Mouse (Mus musculus) heart, adult 2 months (tissue): Measurements from ENCODE around the gene Oscp1. TPM values are rescaled to one million over a fixed set of nuclear protein-coding genes. Genes with fewer than 3 reads are reported as not detected.

ENCODE experiments used
- DNase-seq, 2 experiments: peaks; one replicate each; pipeline ENCODE4 v3.0.0; 2021
- H3K27ac ChIP-seq: fragments of 200-600 bp; 2 replicates; pipeline ENCODE4 v1.8.1; 2022
- H3K27me3 ChIP-seq: fragments of 200-500 bp; 2 replicates; pipeline ENCODE4 v1.6.1; 2012; ENCODE audit warnings: mild to moderate bottlenecking, low read length, inconsistent platforms, mixed read lengths; ENCODE audit not compliant: control insufficient read depth, insufficient read depth
- H3K36me3 ChIP-seq: fragments of 200-500 bp; 2 replicates; pipeline ENCODE4 v1.6.1; 2012; ENCODE audit warnings: low read length, inconsistent platforms; ENCODE audit not compliant: control insufficient read depth, insufficient read depth
- H3K4me1 ChIP-seq: fragments of 200-500 bp; 2 replicates; pipeline ENCODE4 v1.6.1; 2011; ENCODE audit warnings: low read length; ENCODE audit not compliant: control insufficient read depth, insufficient read depth
- H3K4me3 ChIP-seq: fragments of 200-600 bp; 2 replicates; pipeline ENCODE4 v1.8.1; 2022
- H3K79me2 ChIP-seq: fragments of 200-500 bp; replicated peaks from 2 replicates; pipeline ENCODE4 v1.6.1; 2012; ENCODE audit warnings: mild to moderate bottlenecking, inconsistent platforms, low read length, moderate library complexity, mixed read lengths; ENCODE audit not compliant: control insufficient read depth, insufficient read depth
- H3K9ac ChIP-seq: fragments of 200-500 bp; 2 replicates; pipeline ENCODE4 v1.6.1; 2012; ENCODE audit warnings: low read depth, mild to moderate bottlenecking, control low read depth, inconsistent platforms, low read length, mixed read lengths
- CTCF ChIP-seq: fragments of 200-600 bp; IDR thresholded peaks from 2 replicates; pipeline ENCODE4 v1.8.1; 2022; ENCODE audit warnings: antibody characterized with exemption, mild to moderate bottlenecking, moderate library complexity
- EP300 ChIP-seq: fragments of 200-500 bp; IDR thresholded peaks from 2 replicates; pipeline ENCODE4 v1.6.1; 2011; ENCODE audit warnings: low read depth, low read length, control low read depth; ENCODE audit not compliant: insufficient read depth
- POLR2A ChIP-seq: fragments of 200-500 bp; IDR thresholded peaks from 2 replicates; pipeline ENCODE4 v1.6.1; 2011; ENCODE audit warnings: mild to moderate bottlenecking, low read depth, low read length, control low read depth; ENCODE audit not compliant: insufficient read depth
- WGBS: fragments of 180-500 bp; shearing (Covaris S2); methylation state at CpG from one replicate; pipeline ENCODE4 v1.1.7; 2018; 5-methylcytosine and 5-hydroxymethylcytosine counted together
- intact Hi-C: fragments of 180-260 bp; cut with DNase I; formaldehyde crosslinking; loops from one replicate; pipeline ENCODE4 v1.15.1; 2025
- polyA plus RNA-seq: library from polyadenylated mRNA; depleted of rRNA; stranded (reverse); fragments of >200 nt; gene quantifications from 2 replicates; pipeline ENCODE4 v1.2.3, GENCODE M21; 2012
- total RNA-seq, 2 experiments: library from RNA; stranded (reverse); gene quantifications; 2 replicates each; pipeline ENCODE4 v1.2.3; 2021

The Oscp1 gene
- total and polyA plus RNA-seq, 3 experiments = 1.00 to 2.8 (median 1.6) TPM

DNA sequence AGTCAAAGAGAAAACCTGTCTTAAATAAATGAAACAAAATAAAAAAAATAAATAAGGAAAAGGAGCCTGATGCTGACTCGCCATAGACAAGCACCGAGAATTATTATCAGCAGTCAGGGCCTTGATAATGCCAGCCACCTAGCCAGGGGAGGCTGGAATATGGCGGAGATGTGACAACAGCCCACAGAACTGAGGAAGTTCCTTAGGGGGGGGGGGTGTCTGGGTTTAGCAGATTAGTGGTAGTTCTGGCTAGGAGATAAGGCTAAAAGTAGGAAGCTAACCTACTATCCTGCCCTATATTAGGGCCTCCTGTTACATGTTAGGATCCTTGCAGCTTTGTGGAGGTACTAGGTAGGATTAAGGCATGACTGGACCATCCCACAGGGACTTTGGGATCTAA, 30.4 kb upstream of the Oscp1 start:
- no peak for DNase-seq
- no peak for TF ChIP-seq POLR2A
- TF ChIP-seq CTCF = no peak
- no peak for TF ChIP-seq EP300
- WGBS = 34% methylated on average over 3 of the region's 3 CpGs
- H3K36me3 ChIP-seq = no peaks in the 10 kb centered on the region
- no peaks in the 10 kb centered on the region for H3K4me1 ChIP-seq
- H3K27ac ChIP-seq = no peak overlapping the region
- H3K27me3 ChIP-seq = no peaks in the 10 kb centered on the region; the same call in 1 of the 2 replicates
- intact Hi-C loops = no loop called here
- H3K4me3 ChIP-seq = no peak overlapping the region
- no peaks in the 10 kb centered on the region for H3K79me2 ChIP-seq
- H3K9ac ChIP-seq = no peak overlapping the region

DNA sequence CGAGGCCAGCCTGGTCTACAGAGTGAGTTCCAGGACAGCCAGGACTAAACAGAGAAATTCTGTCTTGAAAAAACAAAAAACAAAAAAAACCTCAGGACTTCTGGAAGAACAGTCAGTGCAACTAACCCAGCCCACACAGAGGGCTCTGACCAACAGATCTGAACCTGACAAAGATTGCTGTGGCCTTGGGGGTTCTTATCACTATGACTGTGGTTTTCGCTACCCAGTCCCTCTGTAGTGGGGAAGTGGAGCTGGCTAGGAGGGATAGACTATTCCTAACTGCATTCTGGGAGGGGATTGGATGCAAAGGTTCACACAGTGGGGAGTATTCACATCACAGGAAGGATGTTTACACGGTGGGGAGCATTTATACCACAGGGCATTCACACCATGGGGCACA, 29.3 kb upstream of the Oscp1 start:
- H3K9ac ChIP-seq = no peak overlapping the region
- H3K27ac ChIP-seq = no peak overlapping the region
- no peaks in the 10 kb centered on the region for H3K4me1 ChIP-seq
- no peaks in the 10 kb centered on the region; the same call in 1 of the 2 replicates for H3K27me3 ChIP-seq
- no peaks in the 10 kb centered on the region for H3K36me3 ChIP-seq
- H3K4me3 ChIP-seq = no peak overlapping the region
- TF ChIP-seq EP300 (no peak), CTCF (no peak), POLR2A (no peak)
- intact Hi-C loops = no loop called here
- WGBS = 60% methylated on average over 3 of the region's 3 CpGs
- H3K79me2 ChIP-seq = no peaks in the 10 kb centered on the region
- DNase-seq = no peak

DNA sequence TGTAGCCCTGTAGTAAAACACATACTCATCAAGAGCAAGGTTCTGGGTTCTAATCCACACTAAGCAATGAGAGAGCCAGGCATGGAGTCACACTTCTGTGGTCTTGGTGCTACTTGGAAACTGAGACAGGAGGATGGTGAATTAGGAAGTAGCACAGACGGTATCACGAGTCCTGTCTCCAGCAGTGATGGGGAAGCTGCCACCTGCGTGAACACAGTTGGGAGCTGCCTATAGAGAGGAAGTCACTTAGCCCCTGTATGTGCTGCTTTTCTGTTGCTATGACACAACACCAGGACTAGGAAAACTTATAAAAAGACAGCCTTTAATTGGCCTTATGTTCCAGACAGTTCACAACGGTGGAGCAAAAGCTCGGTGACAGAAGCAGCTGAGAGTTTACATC, 27.7 kb upstream of the Oscp1 start:
- intact Hi-C loops = no loop called here
- H3K9ac ChIP-seq = no peak overlapping the region
- no peak overlapping the region for H3K4me3 ChIP-seq
- no peaks in the 10 kb centered on the region for H3K36me3 ChIP-seq
- no peaks in the 10 kb centered on the region for H3K4me1 ChIP-seq
- H3K79me2 ChIP-seq = no peaks in the 10 kb centered on the region
- no peak for DNase-seq
- no peak for TF ChIP-seq POLR2A
- TF ChIP-seq EP300 = no peak
- TF ChIP-seq CTCF = no peak
- no peaks in the 10 kb centered on the region; the same call in 1 of the 2 replicates for H3K27me3 ChIP-seq
- no peak overlapping the region for H3K27ac ChIP-seq
- 61% methylated on average over 5 of the region's 5 CpGs for WGBS

DNA sequence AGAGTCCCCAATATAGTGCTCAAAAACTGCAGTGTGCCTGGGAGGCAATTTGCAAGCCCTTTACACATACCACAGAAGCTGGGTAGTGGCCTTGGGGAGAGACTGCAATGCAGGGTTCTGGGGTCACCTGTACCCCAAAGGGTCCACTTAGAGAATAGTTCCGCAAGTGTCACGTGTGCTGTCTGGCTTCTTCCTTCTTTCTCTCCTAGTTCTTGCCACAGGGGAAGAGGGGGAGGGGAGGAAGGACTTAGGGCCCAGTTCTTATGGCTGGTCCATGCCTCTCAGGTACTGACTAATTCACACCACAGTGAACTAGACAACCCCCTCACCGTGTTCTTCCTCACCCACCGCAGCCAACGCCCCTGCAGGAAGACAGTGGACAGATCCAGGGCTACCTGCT, 23.0 kb upstream of the Oscp1 start:
- 67% methylated on average over 5 of the region's 5 CpGs for WGBS
- no peak for TF ChIP-seq POLR2A
- no peak for TF ChIP-seq CTCF
- TF ChIP-seq EP300 = no peak
- H3K9ac ChIP-seq = no peak overlapping the region
- H3K79me2 ChIP-seq = no peaks in the 10 kb centered on the region
- H3K36me3 ChIP-seq = no peaks in the 10 kb centered on the region
- DNase-seq = no peak
- H3K4me3 ChIP-seq = no peak overlapping the region
- H3K27me3 ChIP-seq = no peaks in the 10 kb centered on the region; the same call in 1 of the 2 replicates
- H3K27ac ChIP-seq = no peak overlapping the region
- intact Hi-C loops = no loop called here
- no peaks in the 10 kb centered on the region for H3K4me1 ChIP-seq

DNA sequence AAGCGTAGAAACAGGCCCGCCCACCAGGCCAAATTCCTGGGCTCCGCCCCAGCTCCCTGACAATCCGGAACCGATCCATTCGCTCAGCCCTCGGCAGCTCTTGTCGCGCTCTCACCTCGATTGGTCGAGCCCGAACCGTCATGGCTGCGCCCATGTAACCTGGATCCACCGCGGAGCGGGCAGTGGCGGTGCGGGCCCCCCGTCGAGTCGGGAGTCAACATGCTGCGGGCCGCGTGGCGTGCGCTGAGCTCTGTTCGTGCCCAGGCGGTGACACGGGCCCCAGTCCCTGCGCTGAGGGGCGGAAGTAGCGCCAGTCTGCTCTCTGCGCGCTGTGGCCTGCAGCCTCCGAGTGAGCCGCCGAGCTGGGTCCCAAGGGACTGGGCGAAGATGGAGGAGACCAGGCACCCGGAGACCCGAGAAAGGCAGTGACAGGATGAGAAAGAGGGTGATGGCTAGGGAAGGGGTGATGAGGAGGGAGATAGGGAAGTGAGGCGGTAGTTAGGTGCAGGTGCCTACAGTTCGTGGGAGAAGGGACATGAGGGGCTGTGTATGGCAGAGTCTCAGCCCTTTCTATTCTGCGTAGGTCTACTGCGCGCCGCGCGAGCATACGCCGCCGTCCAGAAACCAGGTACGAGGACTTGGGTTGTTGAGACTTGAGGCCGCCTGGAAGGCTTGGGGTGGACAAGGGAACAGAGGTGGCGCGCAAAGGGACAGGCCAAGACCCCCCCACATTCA, 11.3 kb upstream of the Oscp1 start, which contains the start of gene Mrps15:
Mrps15 (plus strand) TSS at position 75 of the 735 bp plus-strand sequence.
- Histone ChIP-seq H3K27me3 (no peaks in the 10 kb centered on the region), H3K79me2 (no peaks in the 10 kb centered on the region), H3K4me3 (peak within 1 kb of the TSS; percentile 93), H3K36me3 (no peaks in the 10 kb centered on the region), H3K27ac (peak within 1 kb of the TSS; percentile 73), H3K9ac (peak within 1 kb of the TSS; percentile 96), H3K4me1 (peaks cover 2% of the 10 kb centered on the region)
- under 1% methylated on average over 56 of the region's 56 CpGs for WGBS
- DNase-seq = peak; percentile 87 to 89
- TF ChIP-seq EP300 (peak; percentile 71), CTCF (no peak), POLR2A (peak; percentile 55; the same call in 1 of the 2 replicates)
- intact Hi-C loops = no loop called here

DNA sequence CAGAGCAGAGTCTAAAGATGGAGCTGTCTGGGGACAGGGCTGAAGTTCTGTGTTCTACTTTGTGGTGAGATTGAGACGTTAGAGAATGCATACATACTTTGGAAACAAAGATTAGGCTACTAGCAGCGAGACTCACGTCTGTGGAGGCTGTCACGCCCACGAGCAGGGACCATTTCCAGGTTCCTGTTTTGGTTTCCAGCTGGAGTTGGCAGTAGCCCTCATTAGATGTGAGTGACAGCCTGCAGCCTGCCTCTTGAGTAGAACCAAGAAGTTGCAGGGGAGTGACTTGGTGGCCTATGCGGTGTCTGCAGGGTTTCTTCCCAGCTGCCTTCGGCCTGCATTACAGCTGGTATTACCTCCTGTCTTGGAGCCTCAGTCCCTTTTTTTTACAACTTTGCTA, 6.7 kb upstream of the Oscp1 start:
- peak in 1 of 2 experiments; percentile 38 for DNase-seq
- 35% methylated on average over 7 of the region's 7 CpGs for WGBS
- TF ChIP-seq EP300 = no peak
- no peak for TF ChIP-seq POLR2A
- no peak for TF ChIP-seq CTCF
- no peaks in the 10 kb centered on the region for H3K79me2 ChIP-seq
- peaks cover 2% of the 10 kb centered on the region for H3K4me1 ChIP-seq
- intact Hi-C loops = no loop called here
- H3K27ac ChIP-seq = no peak overlapping the region
- no peaks in the 10 kb centered on the region for H3K36me3 ChIP-seq
- H3K4me3 ChIP-seq = no peak overlapping the region
- no peaks in the 10 kb centered on the region for H3K27me3 ChIP-seq
- no peak overlapping the region for H3K9ac ChIP-seq
